Mouse (Mus musculus): ENCODE data around the gene Ankrd13b. TPM values are rescaled to one million over a fixed set of nuclear protein-coding genes. Genes with fewer than 3 reads are reported as not detected.
A peak's percentile ranks its signal among the peaks of the same experiment; 100 is the strongest.
"Not testable (repeated sequence)": the region's sequence is repeated elsewhere in the genome, so short reads cannot be mapped to it uniquely, and the experiment has no call there.

Ankrd13b gene
- 36.6 and 50.7 TPM in 2 replicates for polyA plus RNA-seq (2015; fragmentation: Nextera tagmentation; extraction: Ambion mirVana)

DNA sequence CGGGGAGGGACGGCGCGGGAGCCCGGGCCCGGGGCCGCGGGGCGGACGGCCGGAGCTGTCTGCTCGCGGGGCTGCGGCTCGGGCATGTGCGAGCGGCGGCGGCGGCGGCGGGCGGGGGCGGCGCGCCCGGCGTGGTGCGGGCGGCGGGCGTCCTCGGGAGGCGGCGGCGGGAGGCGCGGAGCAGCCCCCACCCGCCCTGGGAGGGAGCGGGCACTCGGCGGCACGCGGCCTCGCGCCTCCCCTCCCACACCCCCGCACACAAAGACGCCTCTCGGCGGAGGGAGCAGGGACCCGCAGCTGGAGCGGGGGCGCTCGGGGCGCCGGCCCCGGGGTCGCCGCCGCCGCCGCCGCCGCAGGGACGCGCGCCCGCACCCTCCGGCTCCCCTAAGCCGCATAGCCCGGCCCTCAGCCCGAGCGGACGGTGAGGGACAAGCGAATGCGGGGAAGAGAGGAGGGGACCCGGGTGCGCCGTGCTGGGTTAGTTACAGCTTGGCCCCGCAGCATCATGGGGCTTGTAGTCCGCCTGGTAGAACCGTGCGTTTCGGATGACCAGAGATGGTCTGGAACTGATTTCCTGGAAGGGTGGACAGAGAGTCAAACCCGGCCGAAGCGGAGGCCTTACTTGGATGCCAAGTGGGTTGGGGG, at the start of gene Ankrd13b:
Gene Ankrd13b, minus strand, starts transcription at position 88 of the 645 bp plus-strand sequence.
- no peaks in the 10 kb centered on the region for H3K9me3 ChIP-seq
- H3K27ac ChIP-seq (replicated peaks): peak within 1 kb of the TSS; percentile 91
- H3K4me3 ChIP-seq: peak within 1 kb of the TSS; percentile 90
- ATAC-seq (ENCODE audit: low FRiP score, low read depth): peak; percentile 69
- H3K9ac ChIP-seq: peak within 1 kb of the TSS; percentile 97
- H3K36me3 ChIP-seq: no peaks in the 10 kb centered on the region
- under 1% methylated on average over 48 of the region's 87 CpGs for WGBS
- H3K27me3 ChIP-seq: no peaks in the 10 kb centered on the region
- H3K4me2 ChIP-seq: peak within 1 kb of the TSS; percentile 95
- H3K4me1 ChIP-seq (replicated peaks): peaks cover 81% of the 10 kb centered on the region

DNA sequence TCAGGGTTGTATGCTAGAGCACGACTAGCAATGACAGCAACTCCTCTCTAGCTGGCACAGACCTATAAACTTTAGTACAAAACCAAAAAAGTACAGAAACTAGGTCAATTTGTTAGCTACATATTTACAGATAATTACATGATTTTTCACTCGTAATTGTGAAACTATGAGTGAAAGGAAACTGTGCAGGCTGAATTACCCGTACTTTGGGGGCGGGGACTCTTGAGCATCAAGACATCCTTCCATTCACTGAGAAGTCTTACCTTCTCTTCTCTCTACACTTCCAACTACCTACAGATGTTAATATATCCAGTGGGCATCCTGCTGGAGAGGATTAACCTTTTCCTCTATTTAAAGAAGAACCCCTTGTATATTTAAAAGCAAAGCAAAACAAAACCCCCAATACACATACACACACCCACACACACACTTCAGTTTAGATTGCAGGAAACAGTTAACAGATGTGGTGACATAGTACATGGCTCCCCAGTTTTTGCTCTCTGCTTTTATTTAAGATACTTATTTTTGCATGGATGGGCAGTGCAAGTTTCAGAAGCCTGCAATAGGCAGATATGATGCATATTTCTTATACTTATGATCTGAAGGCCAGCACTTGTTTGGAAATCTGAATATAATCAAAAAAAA, 42.8 kb upstream of the Ankrd13b start:
- Histone ChIP-seq H3K9me3 (no peaks in the 10 kb centered on the region), H3K27ac (replicated peaks) (no peak overlapping the region), H3K9ac (no peak overlapping the region), H3K4me3 (no peak overlapping the region), H3K27me3 (no peaks in the 10 kb centered on the region), H3K4me2 (no peak overlapping the region), H3K4me1 (replicated peaks) (no peaks in the 10 kb centered on the region), H3K36me3 (peaks cover 15% of the 10 kb centered on the region)
- ATAC-seq (ENCODE audit: low FRiP score, low read depth): no peak
- 91% methylated on average over 4 of the region's 4 CpGs for WGBS

DNA sequence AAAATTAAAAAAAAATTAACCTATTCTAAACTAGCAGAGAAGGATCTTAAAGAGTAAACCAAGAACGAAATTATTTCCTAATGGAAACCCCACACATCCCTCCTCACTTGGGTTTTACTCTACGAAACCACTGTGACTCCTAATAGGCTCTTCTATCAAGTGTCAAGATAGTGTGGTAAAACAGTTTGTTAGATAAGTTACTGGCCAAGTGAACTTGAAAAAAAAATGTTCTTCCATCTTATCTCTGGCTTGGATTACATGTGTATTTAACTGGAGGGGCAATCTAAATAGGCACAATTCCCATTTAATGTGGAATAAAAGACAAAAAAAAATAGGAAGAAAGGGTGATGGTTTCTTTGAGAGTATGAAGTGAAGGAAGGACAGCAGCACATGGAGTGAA, 41.4 kb upstream of the Ankrd13b start:
- Histone ChIP-seq H3K27ac (replicated peaks) (no peak overlapping the region), H3K36me3 (peaks cover 6% of the 10 kb centered on the region; the same call in 1 of the 2 replicates), H3K9ac (no peak overlapping the region), H3K9me3 (no peaks in the 10 kb centered on the region), H3K4me2 (no peak overlapping the region), H3K4me1 (replicated peaks) (no peaks in the 10 kb centered on the region), H3K4me3 (no peak overlapping the region), H3K27me3 (no peaks in the 10 kb centered on the region)
- ATAC-seq (ENCODE audit: low FRiP score, low read depth): no peak
- 95% methylated on average over 2 of the region's 2 CpGs for WGBS

DNA sequence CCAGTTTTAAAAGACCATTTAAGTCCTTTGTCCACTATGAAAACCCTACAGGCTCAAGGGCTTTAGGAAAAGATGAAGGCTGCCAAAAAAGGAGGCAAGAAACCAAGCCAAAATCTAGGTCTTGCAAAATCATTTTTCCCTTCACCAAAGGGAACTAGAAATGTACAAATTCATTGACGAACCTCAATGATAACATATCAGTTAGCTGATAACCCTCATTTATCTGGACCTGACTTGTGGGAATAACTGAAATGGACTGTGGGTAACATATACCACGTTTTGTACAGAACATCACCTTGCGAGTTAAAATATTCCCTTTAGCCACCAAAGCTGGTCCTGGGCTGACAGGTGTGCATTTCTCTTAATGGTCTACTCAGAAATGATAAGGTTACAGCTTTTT, 40.2 kb upstream of the Ankrd13b start:
- Histone ChIP-seq H3K9ac (no peak overlapping the region), H3K4me1 (replicated peaks) (no peaks in the 10 kb centered on the region), H3K4me3 (no peak overlapping the region), H3K9me3 (no peaks in the 10 kb centered on the region), H3K4me2 (no peak overlapping the region), H3K36me3 (peaks cover 6% of the 10 kb centered on the region; the same call in 1 of the 2 replicates), H3K27ac (replicated peaks) (no peak overlapping the region), H3K27me3 (no peaks in the 10 kb centered on the region)
- WGBS: 92% methylated on average over 3 of the region's 3 CpGs
- no peak for ATAC-seq (ENCODE audit: low FRiP score, low read depth)

DNA sequence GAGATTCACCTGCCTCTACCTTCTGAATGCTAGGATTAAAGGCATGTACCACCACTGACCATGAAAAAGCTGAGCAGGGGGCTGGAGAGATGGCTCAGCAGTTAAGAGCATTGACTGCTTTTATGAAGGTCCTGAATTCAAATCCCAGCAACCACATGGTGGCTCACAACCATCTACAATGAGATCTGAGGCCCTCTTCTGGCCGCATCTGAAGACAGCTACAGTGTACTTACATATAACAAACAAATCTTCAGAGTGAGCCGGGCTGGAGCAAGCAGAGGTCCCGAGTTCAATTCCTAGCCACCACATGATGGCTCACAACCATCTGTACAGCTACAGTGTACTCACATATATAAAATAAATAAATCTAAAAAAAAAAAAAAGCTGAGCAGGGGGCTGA, 38.9 kb upstream of the Ankrd13b start:
- WGBS: 86% methylated on average over 3 of the region's 3 CpGs
- H3K9me3 ChIP-seq; H3K4me1 ChIP-seq (replicated peaks); H3K36me3 ChIP-seq; H3K27ac ChIP-seq (replicated peaks); H3K9ac ChIP-seq; H3K27me3 ChIP-seq; H3K4me2 ChIP-seq; H3K4me3 ChIP-seq; ATAC-seq (ENCODE audit: low FRiP score, low read depth): not testable (repeated sequence)

DNA sequence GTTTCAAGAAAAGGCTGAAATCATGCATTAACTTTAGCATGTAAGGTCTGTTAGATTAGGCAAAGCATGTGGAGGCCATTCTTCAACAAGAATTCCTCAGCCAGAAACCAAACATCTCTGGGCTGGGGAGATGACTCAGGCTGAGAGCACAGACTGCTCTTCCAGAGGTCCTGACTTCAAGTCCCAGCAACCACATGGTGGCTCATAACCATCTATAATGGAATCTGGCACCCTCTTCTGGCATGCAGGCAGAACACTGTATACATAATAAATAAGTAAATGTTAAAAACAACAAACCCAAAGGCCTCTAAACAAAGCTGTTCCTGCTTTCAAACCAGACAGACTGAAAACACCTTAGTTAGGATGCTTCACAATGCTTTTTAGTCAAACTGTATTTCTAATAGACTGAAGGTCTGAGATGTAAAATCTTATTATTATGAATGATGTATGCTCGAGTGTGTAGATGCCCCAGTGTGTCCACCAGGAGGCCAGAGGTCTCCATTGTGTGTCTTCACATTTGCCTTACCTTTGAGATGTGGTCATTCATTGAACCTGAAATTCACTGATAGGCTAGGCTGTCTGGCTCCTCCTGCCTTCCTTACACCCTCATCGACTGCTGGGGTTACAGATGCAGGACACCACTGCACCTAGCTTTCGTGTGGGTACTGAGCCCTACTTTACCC, 36.5 kb upstream of the Ankrd13b start:
- H3K36me3 ChIP-seq: peaks cover 6% of the 10 kb centered on the region; the same call in 1 of the 2 replicates
- H3K4me3 ChIP-seq: no peak overlapping the region
- 79% methylated on average over 3 of the region's 3 CpGs for WGBS
- H3K27me3 ChIP-seq: no peaks in the 10 kb centered on the region
- H3K27ac ChIP-seq (replicated peaks): no peak overlapping the region
- H3K9ac ChIP-seq: no peak overlapping the region
- H3K4me1 ChIP-seq (replicated peaks): no peaks in the 10 kb centered on the region
- no peak for ATAC-seq (ENCODE audit: low FRiP score, low read depth)
- no peaks in the 10 kb centered on the region for H3K9me3 ChIP-seq
- no peak overlapping the region for H3K4me2 ChIP-seq

DNA sequence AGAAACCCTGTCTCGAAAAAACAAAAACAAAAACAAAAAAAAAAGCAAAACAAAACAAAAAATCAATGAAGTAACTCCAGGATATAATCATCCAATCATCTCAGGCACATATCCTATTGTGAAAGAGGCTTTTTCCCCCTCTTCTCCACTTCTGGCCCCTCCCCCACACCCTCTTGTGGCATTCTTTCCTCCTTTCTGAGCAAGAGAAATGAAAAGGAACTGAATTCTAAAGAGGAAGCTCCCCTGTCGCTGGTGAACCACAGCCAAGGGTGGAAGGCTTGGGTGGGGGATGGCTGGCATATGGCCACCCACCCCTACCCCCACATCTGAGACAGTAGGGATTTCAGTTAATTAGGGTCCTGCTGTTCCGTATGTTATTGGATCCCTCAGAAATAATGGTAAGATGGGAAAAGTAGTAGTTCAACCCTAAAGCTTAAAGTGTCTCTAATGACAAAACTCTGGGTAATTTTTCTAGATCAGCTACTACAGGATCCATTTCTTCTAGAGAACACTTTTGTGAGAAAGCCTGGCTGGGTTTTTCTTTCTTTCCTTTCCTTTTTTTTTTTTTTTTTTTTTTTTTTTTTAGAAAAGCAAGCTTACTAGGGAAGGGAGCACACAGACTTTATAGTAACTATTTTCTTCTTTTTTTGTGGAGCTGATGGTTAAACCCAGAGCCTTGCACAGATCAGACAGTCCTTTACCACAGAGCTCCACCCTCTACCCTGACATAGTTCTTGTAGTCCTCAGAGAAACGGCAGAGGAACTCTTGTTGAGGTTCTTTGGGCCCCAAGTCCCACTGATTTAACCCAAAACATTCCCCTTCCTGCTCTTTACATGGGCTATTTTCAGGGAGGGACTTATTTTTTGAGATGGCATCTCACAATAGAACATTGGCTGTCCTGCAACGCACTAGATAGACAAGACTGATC, 31.4 kb upstream of the Ankrd13b start:
- Histone ChIP-seq H3K9ac (no peak overlapping the region), H3K36me3 (no peaks in the 10 kb centered on the region), H3K4me3 (no peak overlapping the region), H3K4me2 (no peak overlapping the region), H3K4me1 (replicated peaks) (peaks cover 7% of the 10 kb centered on the region), H3K9me3 (no peaks in the 10 kb centered on the region), H3K27ac (replicated peaks) (no peak overlapping the region), H3K27me3 (0 out of 2 replicates have a peak, but pooled peaks cover 6% of the 10 kb centered on the region)
- no peak for ATAC-seq (ENCODE audit: low FRiP score, low read depth)
- WGBS: 44% methylated on average over 5 of the region's 5 CpGs

DNA sequence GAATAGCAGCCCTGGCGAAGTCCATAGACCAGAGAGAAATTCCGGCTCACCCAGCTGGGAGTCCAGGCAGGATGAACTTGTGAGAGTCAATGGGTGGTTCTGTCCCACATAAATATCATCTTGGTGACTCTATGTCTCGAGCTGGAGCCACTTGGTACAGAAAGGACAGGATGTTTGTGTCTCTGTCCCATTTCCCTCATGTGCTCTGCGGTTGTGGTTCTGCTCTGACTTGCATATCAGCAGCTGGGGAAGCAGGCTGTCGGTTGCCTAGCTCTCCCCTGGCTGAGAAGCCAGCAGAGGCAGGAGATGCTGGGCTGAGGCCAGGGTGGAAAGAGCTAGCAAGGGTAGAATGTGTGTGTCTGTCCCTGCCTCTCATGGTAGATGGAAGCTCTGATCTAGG, 29.6 kb upstream of the Ankrd13b start, which contains the start of gene Gm10392:
Gene Gm10392, minus strand, starts transcription at position 156 of the 400 bp plus-strand sequence.
- ATAC-seq (ENCODE audit: low FRiP score, low read depth): no peak
- H3K4me2 ChIP-seq: no peak within 1 kb of the TSS
- H3K27ac ChIP-seq (replicated peaks): no peak within 1 kb of the TSS; the same call in 1 of the 2 replicates
- no peaks in the 10 kb centered on the region for H3K9me3 ChIP-seq
- no peak within 1 kb of the TSS for H3K4me3 ChIP-seq
- H3K9ac ChIP-seq: no peak within 1 kb of the TSS
- no peaks in the 10 kb centered on the region for H3K36me3 ChIP-seq
- peaks cover 15% of the 10 kb centered on the region; the same call in 1 of the 2 replicates for H3K27me3 ChIP-seq
- 77% methylated on average over 5 of the region's 5 CpGs for WGBS
- H3K4me1 ChIP-seq (replicated peaks): peaks cover 25% of the 10 kb centered on the region

DNA sequence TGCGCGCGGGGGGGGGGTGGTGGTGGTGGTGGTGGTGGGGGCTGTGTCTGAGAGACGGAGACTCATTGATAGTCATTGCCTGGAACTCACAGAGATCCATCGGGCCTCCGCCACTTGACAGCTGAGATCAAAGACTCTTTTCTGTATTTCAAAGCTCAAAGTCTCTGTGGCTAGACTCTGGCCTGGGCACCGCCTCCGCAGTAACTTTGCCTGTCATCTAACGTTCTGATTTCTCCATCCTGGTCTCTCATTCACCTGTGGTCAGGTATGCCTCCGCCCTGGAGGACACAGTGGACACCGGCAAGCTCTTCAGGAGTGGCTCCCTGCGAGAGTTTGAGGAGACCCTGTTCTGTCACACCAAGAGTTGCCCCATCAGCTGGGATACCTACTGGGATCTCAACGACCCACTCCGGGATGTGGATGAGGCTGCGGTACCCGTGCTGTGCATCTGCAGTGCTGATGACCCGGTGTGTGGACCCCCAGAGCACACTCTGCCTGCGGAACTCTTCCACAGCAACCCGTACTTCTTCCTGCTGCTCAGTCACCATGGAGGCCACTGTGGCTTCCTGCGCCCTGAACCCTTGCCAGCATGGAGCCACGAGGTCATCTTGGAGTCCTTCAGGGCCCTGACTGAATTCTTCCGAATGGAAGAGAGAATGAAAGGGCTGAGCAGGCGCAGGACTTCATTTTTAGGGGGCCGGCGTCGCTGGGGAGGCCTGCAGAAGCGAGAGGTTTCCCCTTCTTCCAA, 28.7 kb upstream of the Ankrd13b start:
- H3K9ac ChIP-seq: no peak overlapping the region
- no peak overlapping the region for H3K4me3 ChIP-seq
- H3K9me3 ChIP-seq: no peaks in the 10 kb centered on the region
- no peaks in the 10 kb centered on the region for H3K36me3 ChIP-seq
- no peak for ATAC-seq (ENCODE audit: low FRiP score, low read depth)
- no peak overlapping the region for H3K4me2 ChIP-seq
- WGBS: 76% methylated on average over 26 of the region's 27 CpGs
- peaks cover 32% of the 10 kb centered on the region for H3K4me1 ChIP-seq (replicated peaks)
- no peak overlapping the region; the same call in 1 of the 2 replicates for H3K27ac ChIP-seq (replicated peaks)
- H3K27me3 ChIP-seq: peaks cover 15% of the 10 kb centered on the region; the same call in 1 of the 2 replicates

DNA sequence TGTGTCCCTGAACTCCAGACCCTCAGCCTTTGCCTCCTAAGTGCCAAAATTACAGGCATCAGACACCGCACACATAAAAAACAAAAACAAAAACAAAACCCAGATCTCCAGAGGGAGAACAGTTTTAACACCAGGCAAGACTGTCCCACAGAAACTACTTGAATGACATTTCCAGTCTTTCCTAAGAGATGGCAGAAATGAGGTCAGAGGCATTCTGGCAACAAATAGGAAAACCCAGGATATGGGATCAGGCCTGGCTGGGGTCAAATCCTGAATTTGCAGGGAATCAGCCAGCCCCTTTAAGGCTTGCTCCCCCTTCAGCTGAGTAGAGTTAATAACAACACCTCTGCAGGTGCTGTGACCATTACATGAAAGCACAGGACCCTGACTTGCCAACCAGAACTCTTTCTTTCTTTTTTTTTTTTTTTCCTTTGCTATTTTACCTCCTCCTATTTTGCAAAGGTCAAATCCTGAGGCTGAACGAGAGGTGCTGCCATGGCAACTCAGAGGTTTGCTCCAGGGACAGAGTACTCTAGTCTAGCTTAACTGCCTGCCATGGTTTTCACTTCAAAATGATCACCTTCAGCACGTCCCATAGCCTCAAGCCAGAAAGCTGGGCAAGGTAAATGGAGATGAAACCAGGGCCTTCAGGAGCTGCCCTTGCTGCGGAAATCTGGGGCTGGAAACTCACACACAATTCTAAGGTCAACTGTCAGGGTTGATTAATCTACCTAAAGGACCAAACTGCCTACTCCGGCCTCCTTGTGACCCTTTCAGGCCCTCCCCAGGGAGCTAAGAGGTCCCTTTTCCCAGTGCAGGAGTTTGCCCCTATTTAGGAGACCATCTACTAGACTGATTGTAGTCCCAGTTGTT, 27.3 kb upstream of the Ankrd13b start:
- Histone ChIP-seq H3K36me3 (no peaks in the 10 kb centered on the region), H3K9ac (no peak overlapping the region), H3K27ac (replicated peaks) (no peak overlapping the region), H3K4me1 (replicated peaks) (peaks cover 41% of the 10 kb centered on the region), H3K9me3 (no peaks in the 10 kb centered on the region), H3K4me3 (no peak overlapping the region), H3K4me2 (no peak overlapping the region), H3K27me3 (peaks cover 15% of the 10 kb centered on the region; the same call in 1 of the 2 replicates)
- 47% methylated on average over 5 of the region's 5 CpGs for WGBS
- ATAC-seq (ENCODE audit: low FRiP score, low read depth): no peak

Data from hindbrain, embryonic 15.5 days (tissue).